Mouse (Mus musculus): ENCODE results near the gene Bik.
"Not testable (repeated sequence)": the region's sequence is repeated elsewhere in the genome, so short reads cannot be mapped to it uniquely, and the experiment has no call there.

The Bik gene

DNA sequence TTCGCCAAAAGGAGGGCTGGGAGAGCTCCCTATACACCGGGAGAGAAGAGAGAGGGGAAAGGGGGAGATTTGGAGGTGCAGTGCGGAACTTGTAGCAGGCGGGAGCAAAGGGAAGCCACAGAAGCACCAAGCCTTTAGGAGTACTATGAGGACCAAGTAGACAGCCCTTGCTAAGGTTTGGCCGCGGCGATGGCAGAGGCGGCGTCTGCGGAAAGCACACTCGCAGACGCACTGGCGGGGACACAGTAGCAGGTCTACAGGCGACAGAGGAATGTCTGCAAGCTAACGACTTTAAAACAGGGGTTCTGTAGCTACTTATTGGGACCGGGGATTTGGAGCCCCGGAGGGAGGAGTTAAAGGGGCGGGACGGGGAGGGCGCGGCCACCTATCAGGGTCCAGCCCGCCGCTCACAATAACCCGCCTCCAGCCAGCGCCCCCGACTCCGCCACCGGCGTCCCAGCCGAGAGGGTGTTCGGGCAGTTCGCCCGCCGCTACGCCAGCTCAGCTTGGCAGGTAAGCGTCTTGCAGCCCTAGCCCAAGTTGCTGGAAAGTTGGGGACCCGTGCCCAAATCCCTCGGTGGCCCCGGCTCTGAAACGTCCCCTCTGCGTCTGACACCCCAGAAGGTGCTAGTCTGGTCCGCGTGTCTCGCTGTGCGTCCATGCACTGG is at the start of gene Bik:
Gene Bik, plus strand, starts transcription at position 439 of the 668 bp plus-strand sequence.
- peak; percentile 48 for DNase-seq (ENCODE audit: low spot score)

DNA sequence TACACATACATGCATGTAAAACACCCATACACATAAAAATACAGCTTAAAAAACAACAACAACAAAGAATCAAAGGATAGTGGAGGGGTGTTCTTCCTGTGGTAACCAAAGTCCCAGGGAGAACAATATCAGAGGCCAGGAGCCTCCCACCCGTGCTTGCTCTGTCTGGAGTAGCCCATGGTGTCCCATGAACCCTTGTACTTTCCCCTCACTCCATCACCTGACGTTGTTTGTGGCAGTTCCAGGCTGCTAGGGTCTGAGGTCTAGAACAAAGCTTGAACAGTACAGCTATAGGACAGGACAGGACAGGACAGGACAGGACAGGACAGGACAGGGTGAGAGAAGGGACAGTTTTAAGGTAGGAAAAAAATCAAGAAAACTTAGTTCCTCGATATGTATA is 48.6 kb upstream of the Bik start:
- DNase-seq (ENCODE audit: low spot score): no peak

DNA sequence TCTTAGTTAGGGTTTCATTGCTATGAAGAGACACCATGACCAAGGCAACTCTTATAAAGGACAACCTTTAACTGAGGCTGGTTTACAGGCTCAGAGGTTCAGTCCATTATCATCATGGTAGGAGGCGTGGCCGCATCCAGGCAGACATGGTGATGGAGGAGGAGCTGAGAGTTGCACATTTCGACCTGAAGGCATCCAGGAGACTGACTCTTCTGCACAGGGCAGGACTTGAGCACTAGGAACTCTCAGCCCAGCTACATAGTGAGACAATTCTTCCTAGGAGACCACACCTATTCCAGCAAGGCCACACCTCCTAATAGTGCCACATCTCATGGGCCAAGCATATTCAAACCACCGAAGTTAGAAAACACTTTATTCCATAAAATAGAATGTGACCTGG is 46.8 kb upstream of the Bik start:
- DNase-seq (ENCODE audit: low spot score): no peak

DNA sequence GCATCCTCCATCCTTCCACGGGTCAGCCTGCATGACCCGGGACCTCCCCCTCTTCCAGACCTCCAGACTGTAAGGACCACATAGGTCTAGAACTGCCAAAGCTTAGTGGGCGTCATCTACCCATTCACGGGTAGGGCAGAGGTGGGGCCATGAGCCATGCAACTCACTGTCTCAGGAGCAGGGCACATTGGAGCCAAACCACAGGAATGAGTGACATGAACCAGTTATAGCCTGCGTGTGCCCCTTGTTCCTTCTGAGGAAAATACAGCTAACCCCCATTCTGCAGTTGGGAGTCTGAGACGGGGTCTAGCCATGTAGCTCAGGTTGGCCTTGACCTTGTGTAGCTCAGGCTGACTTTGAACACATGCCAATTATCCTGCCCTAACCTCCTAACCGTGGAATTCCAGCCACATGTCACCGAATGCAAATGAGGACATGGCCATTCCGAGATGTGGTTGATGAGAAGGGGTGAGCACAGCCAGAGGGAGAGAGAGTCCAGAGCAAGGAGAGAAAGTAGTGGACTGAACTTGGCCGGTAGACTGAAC is 45.4 kb upstream of the Bik start:
- no peak for DNase-seq (ENCODE audit: low spot score)

DNA sequence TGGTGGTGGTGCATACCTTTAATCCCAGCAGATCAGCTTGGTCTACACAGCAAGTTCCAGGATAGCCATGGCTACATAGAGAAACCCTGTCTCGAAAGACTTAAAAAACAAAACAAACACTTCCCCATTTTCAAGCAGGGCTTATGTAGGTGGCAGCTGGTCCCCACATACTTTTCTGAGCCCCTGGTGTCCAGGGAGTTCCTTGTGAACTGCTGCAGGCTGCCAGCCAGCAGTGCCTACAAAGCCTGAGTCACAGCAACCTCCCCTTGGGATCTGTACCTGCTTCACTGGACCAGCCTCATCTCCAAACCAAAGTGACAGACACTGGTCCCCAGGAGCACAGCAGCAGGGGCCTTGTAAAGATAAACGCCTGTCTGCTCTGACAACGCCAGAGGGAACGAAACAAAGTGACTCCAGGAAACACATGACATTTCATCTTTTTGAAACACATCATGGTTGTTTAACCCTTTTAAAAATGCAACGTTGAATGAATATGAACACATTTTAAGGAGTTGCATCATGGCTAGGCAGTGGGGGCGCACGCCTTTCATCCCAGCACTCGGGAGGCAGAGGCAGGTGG is 43.9 kb upstream of the Bik start:
- DNase-seq (ENCODE audit: low spot score): no peak

DNA sequence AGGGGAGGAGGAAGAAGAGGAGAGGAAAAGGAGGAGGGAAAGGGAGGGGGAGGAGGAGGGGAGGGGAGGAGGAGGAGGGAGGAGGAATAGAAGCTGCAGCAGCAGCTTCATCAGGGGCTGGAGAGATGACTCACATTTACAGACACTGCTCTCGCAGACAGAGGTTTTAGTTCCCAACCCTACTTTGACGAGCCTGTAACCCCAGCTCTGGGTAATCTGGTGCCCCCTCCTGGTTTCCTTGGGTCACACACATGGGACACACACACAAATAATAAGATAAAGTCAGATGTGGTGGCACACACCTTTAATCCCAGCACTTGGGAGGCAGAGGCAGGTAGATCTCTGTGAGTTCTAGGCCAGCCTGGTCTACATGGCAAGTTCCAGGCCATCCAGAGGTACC is 43.2 kb upstream of the Bik start:
- no peak for DNase-seq (ENCODE audit: low spot score)

DNA sequence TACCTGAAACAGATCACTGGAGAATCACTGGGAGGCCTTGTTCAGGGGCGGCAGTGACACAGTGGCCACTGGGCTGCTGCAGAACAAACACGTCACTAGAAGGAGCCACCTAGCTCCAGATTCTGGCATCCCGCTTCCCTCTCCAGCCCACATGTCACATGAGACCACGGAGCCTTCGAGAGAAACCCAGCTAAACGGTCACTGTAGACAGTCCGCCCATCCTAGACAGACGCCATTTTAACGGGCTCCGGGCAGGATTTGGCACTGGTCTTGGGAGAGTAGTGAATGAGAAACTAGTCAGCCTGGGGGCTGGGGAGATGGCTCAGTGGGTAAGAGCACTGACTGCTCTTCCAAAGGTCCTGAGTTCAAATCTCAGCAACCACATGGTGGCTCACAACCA is 42.4 kb upstream of the Bik start:
- no peak for DNase-seq (ENCODE audit: low spot score)

DNA sequence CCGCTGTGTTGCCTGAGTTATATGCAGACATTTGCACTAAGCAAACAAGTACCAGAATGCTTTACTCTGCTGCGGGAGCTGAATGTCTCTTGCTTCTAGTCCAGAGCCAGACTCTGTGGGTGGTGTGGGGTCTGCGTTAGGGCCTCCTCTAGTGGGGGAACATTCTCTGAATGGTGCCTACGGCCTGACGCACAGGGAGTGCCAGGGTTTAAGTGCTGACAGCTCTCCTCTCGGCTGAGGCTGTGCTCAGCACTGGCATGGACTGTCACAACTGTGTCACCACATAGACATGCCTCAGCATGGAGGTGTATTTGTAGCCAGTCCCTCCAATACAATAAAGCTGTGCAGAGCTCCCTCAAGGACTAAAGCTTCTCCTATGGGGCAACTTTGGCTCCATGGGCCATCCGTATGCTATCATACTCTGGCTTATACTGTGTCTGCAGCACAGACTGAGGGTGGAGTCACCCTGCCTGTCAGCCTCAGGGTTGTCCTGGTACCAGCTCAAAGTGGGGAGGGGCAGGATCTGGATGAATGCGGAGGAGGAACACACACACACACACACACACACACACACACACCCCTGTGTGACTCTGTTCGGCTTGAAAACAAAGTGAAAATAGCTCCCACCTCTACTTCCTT is 39.1 kb upstream of the Bik start:
- no peak for DNase-seq (ENCODE audit: low spot score)

DNA sequence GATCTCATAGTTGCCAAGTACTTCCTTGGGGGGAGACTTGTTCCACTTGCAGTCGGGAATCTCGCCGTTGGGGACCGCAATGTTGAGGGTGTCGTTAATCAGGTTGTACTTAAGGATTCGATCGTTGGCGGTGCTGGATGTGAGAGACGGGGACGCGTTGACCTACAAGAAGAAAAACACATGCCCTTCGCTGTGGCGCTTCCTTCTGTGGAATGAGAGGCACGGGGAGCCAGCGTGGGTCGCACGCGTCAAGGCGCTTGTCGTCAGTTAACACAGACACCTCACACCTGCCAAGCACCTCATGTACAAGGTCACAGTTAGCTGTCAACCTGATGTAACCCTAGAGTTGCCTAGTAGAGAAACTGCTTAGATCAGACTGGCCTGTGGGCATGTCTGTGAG is 37.2 kb upstream of the Bik start:
- DNase-seq (ENCODE audit: low spot score): no peak

DNA sequence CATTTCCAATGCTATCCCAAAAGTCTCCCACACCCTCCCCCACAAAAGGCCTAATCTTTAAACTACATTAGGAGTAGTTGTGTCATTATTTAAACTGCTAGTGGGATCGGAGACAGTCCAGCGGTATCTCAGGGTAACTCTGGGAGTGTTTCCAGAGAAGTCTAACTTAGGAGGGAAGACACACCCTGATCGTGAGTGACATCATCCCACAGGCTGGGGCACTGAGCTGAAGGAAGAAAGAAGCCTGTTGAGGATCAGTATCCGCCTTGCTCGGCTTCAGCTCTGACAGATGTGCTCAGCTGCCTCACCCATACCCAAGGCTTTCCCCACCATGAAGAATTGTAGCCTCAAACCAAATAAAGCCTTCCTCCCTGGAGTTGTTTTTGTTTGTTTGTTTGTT is 34.8 kb upstream of the Bik start:
- DNase-seq (ENCODE audit: low spot score): no peak

DNA sequence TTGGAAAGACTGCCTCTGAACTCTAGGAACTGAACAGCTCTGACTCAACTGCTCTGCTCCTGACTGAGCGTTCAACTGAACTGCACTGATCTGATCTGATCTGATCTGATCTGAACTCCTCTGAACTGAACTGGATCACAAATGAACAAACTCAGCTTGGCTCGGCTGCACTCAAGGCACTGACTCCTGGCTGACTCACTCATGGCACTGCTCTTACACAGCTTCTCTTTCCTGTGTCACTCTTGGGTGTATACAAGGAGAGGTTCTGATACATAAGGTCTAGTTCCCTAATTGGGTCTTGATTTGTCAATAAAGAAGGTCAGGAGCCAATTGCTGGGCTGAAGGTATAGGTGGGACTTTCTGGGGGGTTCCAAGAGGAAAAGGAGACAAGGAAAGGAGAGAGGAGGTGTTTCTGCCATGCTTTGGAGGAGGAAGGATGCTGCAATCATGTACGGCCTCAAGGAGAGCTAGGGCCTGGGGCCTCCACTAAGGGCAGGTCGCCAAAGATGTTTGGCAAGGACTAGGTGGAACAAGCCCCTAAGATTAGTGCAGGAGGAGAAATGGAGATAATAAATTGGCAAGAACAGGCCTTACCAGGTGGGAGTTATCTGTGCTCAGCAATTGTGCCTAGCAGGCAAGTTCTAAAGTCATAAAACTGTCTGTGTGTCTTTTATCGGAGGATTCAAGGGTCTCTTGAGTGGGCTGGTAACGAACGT is 32.6 kb upstream of the Bik start:
- DNase-seq (ENCODE audit: low spot score): no peak

DNA sequence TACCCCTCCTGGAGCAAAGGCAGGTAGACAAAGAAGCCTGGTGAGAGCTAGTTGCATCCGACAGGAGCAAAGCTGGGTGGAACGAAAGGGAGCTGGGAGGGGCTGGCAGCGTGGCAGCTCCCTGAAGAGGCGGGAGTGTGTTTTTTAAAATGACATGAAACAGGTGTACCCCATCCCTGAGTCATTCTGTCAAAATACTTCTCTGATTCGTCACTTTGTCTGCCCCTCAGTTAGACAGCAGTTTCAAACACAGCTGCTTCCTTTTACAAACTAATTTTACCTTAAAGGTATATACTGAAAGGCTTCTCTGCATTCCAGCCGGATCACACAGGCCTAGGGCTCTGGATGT is 32.1 kb upstream of the Bik start:
- DNase-seq (ENCODE audit: low spot score): no peak

DNA sequence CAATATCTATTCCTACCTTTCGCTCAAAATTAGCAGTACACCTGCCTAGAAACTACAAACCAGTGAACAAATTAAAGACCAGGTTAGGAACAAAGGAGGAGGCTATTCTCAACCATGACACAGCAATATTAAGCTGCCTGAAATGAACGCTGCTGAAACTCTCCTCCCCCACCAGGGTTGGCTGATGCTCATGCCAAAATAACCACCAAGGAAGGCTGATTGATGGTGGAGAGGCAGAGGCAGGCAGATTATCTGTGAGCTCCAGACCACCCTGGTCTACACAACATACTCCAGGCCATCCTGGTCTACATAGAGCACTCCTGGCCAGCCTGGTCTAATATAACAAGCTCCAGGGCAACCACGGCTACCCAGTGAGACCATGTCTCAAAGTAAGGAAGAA is 31.5 kb upstream of the Bik start:
- DNase-seq (ENCODE audit: low spot score): no peak

DNA sequence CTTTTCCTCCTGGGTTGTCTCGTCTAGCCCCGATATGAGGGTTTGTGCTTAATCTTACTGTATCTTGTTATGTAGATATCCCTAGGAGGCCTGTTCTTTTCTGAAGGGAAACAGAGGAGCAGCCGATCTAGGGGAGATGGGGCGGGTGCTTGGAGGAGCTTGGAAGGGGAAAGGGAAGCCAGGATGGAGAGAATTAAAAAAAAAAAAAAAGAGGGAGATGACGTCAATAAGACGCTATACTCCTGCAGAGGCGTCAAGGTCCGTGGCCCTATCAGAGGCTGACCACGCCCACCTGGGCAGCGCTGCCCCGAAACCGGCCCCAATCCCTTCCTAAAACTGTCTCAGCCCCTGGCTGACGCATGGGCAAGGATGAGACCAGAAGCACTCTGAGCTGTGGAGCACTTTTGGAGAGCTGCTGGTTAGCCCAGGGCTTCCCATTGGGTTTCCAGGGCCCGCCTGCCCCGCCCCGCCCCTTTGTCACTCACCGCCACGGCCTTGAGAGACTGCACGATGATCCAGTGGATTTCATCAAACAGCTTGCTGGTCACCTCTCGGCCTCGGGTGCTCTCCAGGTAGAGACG is 30.8 kb upstream of the Bik start:
- peak; percentile 48 for DNase-seq (ENCODE audit: low spot score)

DNA sequence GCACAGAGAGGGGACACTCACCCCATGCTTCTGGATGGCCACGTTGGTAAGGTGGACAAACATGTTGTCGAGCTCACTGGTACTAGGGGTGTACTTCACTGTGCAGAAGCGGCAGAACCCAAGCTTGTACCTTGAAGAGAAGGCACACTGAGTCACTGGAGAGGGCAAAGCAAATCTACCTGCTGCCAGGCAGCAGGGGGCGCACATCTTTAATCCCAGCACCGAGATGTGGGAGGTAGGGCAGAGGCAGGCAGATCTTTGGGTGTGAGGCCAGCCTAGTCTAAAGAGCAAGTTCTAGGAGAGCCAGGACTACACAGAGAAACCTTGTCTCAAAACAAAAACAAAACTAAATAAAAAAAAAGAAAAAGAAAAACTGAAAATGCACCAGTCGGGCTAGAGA is 29.4 kb upstream of the Bik start:
- DNase-seq (ENCODE audit: low spot score): no peak

DNA sequence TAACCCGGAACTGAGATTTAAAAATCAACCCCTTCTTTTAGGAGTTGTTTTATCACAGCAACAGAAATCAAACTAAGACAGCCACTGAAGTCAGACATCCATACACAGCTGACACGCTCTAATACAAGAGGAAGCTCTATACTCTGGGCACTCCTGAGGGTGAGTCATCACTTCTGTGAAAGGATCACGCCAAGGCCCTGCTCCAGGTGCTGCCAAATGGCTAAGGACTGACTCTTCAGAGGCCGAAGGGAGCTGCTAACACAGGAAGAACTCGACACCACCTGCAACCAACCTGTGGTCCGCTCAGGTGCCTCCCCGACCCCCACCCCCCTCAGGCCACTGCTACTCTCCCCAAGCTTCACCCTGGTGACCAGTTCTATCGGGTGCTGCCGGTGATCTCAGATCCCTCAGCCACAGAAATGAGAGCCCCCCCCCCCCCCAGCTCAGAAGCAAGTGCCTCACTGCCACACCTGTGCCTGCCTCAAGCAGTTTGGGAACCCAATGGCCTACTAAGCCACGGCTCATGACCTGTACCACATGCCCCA is 27.4 kb upstream of the Bik start:
- no peak for DNase-seq (ENCODE audit: low spot score)

DNA sequence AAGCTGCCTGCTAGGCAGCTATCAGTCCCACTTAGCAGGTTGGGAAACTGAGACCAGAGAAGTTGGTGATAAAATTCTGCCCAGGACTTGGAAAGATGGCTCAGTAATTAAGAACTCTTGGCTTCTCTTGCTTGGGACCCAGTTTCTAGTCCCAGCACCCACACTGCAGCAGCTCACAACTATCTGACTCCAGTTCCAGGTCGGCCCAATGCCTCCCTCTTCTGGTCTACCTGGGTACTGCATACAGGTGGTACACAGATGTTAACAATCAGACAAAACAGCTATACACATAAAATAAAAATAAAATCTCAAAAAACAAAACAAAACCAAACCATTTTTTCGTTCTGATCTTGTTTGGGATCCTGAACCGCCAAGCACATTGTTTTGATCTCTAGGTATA is 26.3 kb upstream of the Bik start:
- DNase-seq (ENCODE audit: low spot score): peak; percentile 33

DNA sequence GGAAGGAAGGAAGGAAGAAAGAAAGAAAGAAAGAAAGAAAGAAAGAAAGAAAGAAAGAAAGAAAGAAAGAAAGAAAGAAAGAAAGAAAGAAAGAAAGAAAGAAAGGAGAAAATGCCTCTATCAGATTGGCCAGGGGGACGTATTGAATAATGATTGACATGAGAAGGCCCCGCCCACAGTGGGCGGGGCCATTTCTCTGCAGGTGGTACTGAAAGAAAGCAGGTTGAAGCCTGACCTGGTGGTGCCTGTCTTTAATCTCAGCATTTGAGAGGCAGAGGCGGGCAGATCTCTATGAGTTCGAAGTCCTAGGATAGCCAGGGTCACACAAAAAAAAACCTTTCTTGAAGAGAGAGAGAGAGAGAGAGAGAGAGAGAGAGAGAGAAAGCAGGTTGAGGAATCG is 25.2 kb upstream of the Bik start:
- not testable (repeated sequence) for DNase-seq (ENCODE audit: low spot score)

DNA sequence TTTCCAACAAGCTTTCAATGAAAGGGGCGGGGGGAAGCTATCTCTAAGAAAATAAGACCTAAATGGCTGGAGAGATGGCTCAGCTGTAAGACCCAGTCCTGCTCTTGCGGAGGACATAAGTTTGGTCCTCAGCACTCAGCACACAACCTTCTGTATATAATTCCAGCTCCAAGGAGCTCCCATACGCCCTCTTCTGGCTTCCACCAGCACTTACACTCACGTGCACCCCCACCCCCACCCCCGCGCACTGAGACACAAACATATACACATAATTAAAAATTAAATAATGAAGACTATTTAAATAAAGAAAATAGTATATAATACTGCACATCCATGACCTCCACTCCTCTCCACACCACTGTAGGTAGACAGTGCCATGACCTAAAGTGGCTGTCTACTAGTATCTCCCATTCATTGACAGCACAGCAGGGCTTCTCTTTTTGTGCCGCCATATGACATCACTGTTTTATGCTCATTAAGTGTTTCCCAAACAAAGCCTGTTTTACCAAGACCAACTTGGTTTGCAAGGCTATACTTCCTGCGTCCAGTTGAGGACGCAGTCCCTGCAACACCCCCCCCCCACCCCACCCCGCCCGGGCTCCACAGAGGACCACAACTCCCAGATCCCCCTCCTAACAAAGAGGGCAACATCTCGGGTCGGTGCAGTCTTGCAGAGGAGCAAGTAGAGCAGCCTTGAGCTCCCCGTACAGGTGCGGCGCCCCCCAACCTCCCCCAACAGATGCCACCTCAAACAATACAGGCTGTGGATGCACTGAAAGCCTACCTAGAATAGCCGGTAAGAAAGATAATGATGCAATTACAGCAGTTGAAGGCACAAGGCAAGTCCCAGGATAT is 16.5 kb upstream of the Bik start:
- no peak for DNase-seq (ENCODE audit: low spot score)

DNA sequence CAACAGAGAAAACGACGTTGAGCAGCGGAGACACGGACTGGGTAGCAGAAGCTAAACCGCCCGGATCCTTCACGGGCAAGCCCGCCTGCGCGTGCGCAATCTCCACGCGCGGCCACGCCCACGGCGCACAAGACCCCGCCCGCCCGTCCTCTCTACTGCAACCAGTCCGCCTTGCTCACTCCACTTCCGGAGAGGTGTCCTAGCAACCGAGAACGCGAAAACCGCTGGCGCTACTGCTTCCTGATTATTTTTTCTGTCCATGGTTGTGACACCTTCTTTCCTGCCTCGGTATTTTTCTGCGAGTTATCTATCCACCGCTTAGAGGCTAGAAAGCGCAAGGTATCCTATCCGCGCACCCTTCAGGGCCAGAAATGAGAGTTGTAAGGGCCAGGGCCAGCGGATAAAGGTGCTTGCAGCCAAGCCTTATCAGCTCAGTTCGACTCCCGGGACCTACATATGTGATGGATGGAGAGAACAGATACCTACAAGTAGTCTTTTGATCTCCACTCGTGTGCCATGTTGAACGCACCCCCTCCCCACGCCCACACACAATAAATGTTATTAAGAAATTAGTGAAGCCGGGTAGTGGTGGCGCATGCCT is 15.8 kb upstream of the Bik start, which contains the start of gene Ttll1:
Gene Ttll1, minus strand, starts transcription at position 89 of the 601 bp plus-strand sequence.
- DNase-seq (ENCODE audit: low spot score): peak; percentile 91

Data from testis, postnatal 14 days (tissue).